Mouse (Mus musculus) limb, embryonic 14.5 days (tissue): ENCODE results near the gene Capns1. TPM values are rescaled to one million over a fixed set of nuclear protein-coding genes. Genes with fewer than 3 reads are reported as not detected.

Source experiments
- ATAC-seq: fragments of 200-750 bp; cut with Nextera tagmentation; 2 replicates; pipeline ENCODE4 v1.8.0; 2017; ENCODE audit warnings: low read depth, moderate number of reproducible peaks, moderate TSS enrichment; ENCODE audit not compliant: low FRiP score
- DNase-seq: peaks from one replicate; pipeline ENCODE4 v3.0.0-alpha.2; 2015; ENCODE audit warnings: low spot score
- H3K27ac ChIP-seq: fragments of 300-500 bp; sonication (generic); replicated peaks from 2 replicates; pipeline ENCODE4 v1.5.1; 2014; ENCODE audit warnings: low read depth, mild to moderate bottlenecking, low read length, moderate library complexity, mixed read lengths
- H3K27me3 ChIP-seq: fragments of 300-500 bp; sonication (generic); 2 replicates; pipeline ENCODE4 v1.6.1; 2014; ENCODE audit warnings: low read length, mixed read lengths; ENCODE audit not compliant: control insufficient read depth, insufficient read depth
- H3K36me3 ChIP-seq: fragments of 300-500 bp; sonication (generic); 2 replicates; pipeline ENCODE4 v1.6.1; 2014; ENCODE audit warnings: mild to moderate bottlenecking, low read length, moderate library complexity, mixed read lengths; ENCODE audit not compliant: control insufficient read depth, insufficient read depth
- H3K4me1 ChIP-seq: fragments of 300-500 bp; sonication (generic); 2 replicates; pipeline ENCODE4 v1.6.1; 2014; ENCODE audit warnings: antibody characterized with exemption, low read length, mixed read lengths; ENCODE audit not compliant: control insufficient read depth, insufficient read depth
- H3K4me2 ChIP-seq: fragments of 300-500 bp; sonication (generic); replicated peaks from 2 replicates; pipeline ENCODE4 v1.6.1; 2014; ENCODE audit warnings: low read depth, mild to moderate bottlenecking, low read length, moderate library complexity; ENCODE audit not compliant: severe bottlenecking
- H3K4me3 ChIP-seq: fragments of 300-500 bp; sonication (generic); replicated peaks from 2 replicates; pipeline ENCODE4 v1.5.1; 2014; ENCODE audit warnings: low read length
- H3K9ac ChIP-seq: fragments of 300-500 bp; sonication (generic); 2 replicates; pipeline ENCODE4 v1.6.1; 2014; ENCODE audit warnings: mild to moderate bottlenecking, low read depth, low read length, moderate library complexity; ENCODE audit not compliant: severe bottlenecking
- H3K9me3 ChIP-seq: fragments of 300-500 bp; sonication (generic); 2 replicates; pipeline ENCODE4 v1.6.1; 2016; ENCODE audit warnings: low read length; ENCODE audit not compliant: control insufficient read depth
- POLR2A ChIP-seq: fragments of 200-500 bp; IDR thresholded peaks from 2 replicates; pipeline ENCODE4 v1.8.0; 2012; ENCODE audit warnings: inconsistent platforms, mild to moderate bottlenecking, moderate library complexity, borderline replicate concordance; ENCODE audit not compliant: insufficient read depth, insufficient read length; ENCODE audit errors: extremely low read depth
- WGBS: fragments of 180-500 bp; shearing (Covaris S2); extraction: QIAGEN DNeasy Blood & Tissue Kit; methylation state at CpG from one replicate; pipeline ENCODE4 v1.1.7; 2014; 5-methylcytosine and 5-hydroxymethylcytosine counted together
- polyA plus RNA-seq, 2 experiments: library from polyadenylated mRNA; depleted of rRNA in 1 of 2; stranded (reverse) in 1 of 2; unstranded in 1 of 2; fragments of >200 nt; fragmentation: Nextera tagmentation in 1 of 2; extraction: Ambion mirVana in 1 of 2; gene quantifications; 2 replicates each; pipeline versions ENCODE4 v1.2.1 to v1.2.3; 2012 to 2014

The Capns1 gene
- polyA plus RNA-seq, 2 experiments = 117 to 392 TPM

GRCm38 (mm10) chr7:30164745-30165144 is 33.9 kb downstream of the Capns1 start:
- peaks cover 3% of the 10 kb centered on the region for H3K4me1 ChIP-seq

GRCm38 (mm10) chr7:30163113-30163512 is 35.5 kb downstream of the Capns1 start:
- Histone ChIP-seq H3K27me3 (no peaks in the 10 kb centered on the region), H3K9me3 (peaks cover 92% of the 10 kb centered on the region), H3K9ac (no peak overlapping the region), H3K36me3 (peaks cover 83% of the 10 kb centered on the region), H3K4me3 (no peak overlapping the region), H3K4me1 (peaks cover 2% of the 10 kb centered on the region), H3K27ac (no peak overlapping the region), H3K4me2 (no peak overlapping the region)
- no peak for TF ChIP-seq POLR2A
- no peak for DNase-seq
- ATAC-seq = no peak
- 96% methylated on average over 5 of the region's 5 CpGs for WGBS

More at GRCm38 (mm10) chr7:30164745-30165144, 33.9 kb downstream of the Capns1 start:
- Histone ChIP-seq H3K36me3 (peaks cover 67% of the 10 kb centered on the region), H3K9ac (no peak overlapping the region), H3K9me3 (peaks cover 77% of the 10 kb centered on the region), H3K27ac (no peak overlapping the region), H3K27me3 (no peaks in the 10 kb centered on the region), H3K4me2 (no peak overlapping the region), H3K4me3 (no peak overlapping the region)
- TF ChIP-seq POLR2A = no peak
- 97% methylated on average over 2 of the region's 2 CpGs for WGBS
- ATAC-seq (no peak), DNase-seq (no peak)

GRCm38 (mm10) chr7:30155507-30155906 is 43.1 kb downstream of the Capns1 start:
- no peak for TF ChIP-seq POLR2A
- Histone ChIP-seq H3K4me3 (no peak overlapping the region), H3K4me2 (no peak overlapping the region), H3K27ac (no peak overlapping the region), H3K9ac (no peak overlapping the region), H3K36me3 (peaks cover 44% of the 10 kb centered on the region), H3K27me3 (no peaks in the 10 kb centered on the region), H3K4me1 (no peaks in the 10 kb centered on the region), H3K9me3 (peaks cover 88% of the 10 kb centered on the region)
- 100% methylated on average over 3 of the region's 3 CpGs for WGBS
- no peak for ATAC-seq
- no peak for DNase-seq

GRCm38 (mm10) chr7:30154040-30154439 is 44.6 kb downstream of the Capns1 start:
- Histone ChIP-seq H3K9ac (no peak overlapping the region), H3K4me1 (no peaks in the 10 kb centered on the region), H3K4me3 (no peak overlapping the region), H3K27me3 (no peaks in the 10 kb centered on the region), H3K36me3 (peaks cover 41% of the 10 kb centered on the region), H3K9me3 (peaks cover 90% of the 10 kb centered on the region), H3K27ac (no peak overlapping the region), H3K4me2 (no peak overlapping the region)
- TF ChIP-seq POLR2A = no peak
- DNase-seq = no peak
- ATAC-seq = no peak
- 85% methylated on average over 1 of the region's 1 CpGs for WGBS

GRCm38 (mm10) chr7:30147011-30147410 is 51.6 kb downstream of the Capns1 start:
- H3K4me3 ChIP-seq = no peak overlapping the region
- TF ChIP-seq POLR2A = no peak
- DNase-seq (no peak), ATAC-seq (no peak)
- H3K4me2 ChIP-seq = no peak overlapping the region
- H3K27ac ChIP-seq = no peak overlapping the region
- no peaks in the 10 kb centered on the region for H3K4me1 ChIP-seq
- H3K27me3 ChIP-seq = no peaks in the 10 kb centered on the region
- H3K9me3 ChIP-seq = peaks cover 39% of the 10 kb centered on the region
- WGBS = 94% methylated on average over 5 of the region's 5 CpGs
- H3K36me3 ChIP-seq = peaks cover 18% of the 10 kb centered on the region
- H3K9ac ChIP-seq = no peak overlapping the region
